Mouse (Mus musculus): ENCODE results near the gene C77080. TPM values are rescaled to one million over a fixed set of nuclear protein-coding genes. Genes with fewer than 3 reads are reported as not detected.

C77080 gene
- polyA plus RNA-seq, 1 experiment from 2014 or later = 7.2 TPM

DNA sequence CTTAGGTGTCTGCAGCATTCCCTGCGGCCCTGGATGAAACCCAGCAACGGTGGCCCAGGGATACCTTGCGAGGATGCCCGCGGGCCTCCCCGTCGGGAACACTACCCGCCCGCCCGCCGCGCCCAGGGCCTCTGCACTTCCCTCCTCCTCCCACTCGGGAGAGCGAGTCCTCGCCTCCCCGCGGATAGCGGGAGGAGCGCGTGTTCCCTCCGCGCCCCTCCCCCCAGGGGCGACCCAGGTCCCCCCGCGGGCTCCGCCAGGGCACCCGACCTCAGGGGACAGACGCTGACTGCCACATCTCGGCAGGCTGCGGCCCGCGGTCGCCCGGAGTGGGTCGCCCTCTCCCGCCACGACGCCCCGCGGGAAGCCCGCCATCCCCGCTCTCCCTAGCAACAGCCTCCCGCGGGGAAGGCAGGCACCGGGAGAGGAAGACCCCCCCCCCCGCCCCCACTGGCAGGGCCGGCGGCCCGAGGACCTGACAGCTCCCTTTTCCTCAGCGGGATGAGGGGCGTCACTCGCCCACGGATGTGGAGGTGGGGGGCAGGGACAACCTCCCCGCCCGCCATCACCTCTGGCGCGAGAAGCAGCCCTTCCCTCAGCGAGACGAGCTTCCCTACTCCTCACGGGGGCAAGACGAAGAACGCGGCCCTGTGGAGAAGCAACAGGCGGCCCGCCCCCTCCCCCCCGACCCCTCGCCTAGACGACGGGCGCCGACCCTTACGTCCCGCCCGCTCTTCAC, 72.2 kb downstream of the C77080 start:
- peak overlapping the region; percentile 59 for H3K4me2 ChIP-seq (ENCODE audit: low read length)
- H3K36me3 ChIP-seq (ENCODE audit: control insufficient read depth, insufficient read depth, low read length) = 0 out of 2 replicates have a peak, but pooled peaks cover 3% of the 10 kb centered on the region
- H3K4me3 ChIP-seq (ENCODE audit: low read depth, low read length) = peak overlapping the region; percentile 55
- peak overlapping the region; percentile 54 for H3K9ac ChIP-seq (ENCODE audit: low read length)
- ATAC-seq (replicated peaks; ENCODE audit: low FRiP score, low TSS enrichment, low read depth) (peak; percentile 72; the same call in 1 of the 2 replicates), DNase-seq (ENCODE audit: low spot score) (no peak)
- WGBS = under 1% methylated on average over 53 of the region's 74 CpGs
- H3K9me3 ChIP-seq (ENCODE audit: control insufficient read depth, low read length) = no peaks in the 10 kb centered on the region
- H3K4me1 ChIP-seq (replicated peaks; ENCODE audit: control insufficient read depth, insufficient read depth, low read length) = peaks cover 25% of the 10 kb centered on the region
- H3K27ac ChIP-seq (ENCODE audit: low read depth) = peak overlapping the region; percentile 89
- H3K27me3 ChIP-seq (replicated peaks; ENCODE audit: control insufficient read depth, insufficient read depth, low read length) = no peaks in the 10 kb centered on the region

DNA sequence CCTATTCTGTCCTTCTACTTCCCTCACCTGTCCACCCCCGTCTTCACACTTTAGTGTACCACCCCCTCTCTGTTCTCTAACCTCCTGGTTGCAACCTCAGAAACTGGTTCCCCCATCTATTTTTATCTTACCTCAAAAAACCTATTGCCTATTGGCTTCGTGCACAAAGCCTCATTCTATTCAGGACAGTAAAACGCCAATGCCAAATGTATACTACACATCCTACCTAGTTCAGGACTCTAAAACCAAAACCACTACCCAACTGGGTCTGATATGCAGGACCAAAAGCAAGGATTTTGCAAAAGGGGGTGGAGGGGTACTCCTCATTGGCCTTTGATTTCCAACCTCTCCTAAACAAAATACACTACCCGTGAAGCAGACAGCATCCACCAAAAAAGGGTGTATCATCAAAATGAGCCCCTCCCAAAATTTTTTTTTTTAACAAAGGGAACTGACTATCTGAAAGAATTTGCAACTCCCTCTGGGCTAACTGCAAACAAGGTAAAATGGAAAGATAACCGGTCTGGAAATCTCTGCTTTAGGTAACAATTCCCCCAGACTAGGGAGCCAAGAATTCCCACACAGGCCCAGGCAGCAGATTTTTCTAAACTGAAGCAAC, 73.1 kb downstream of the C77080 start:
- Histone ChIP-seq H3K36me3 (ENCODE audit: control insufficient read depth, insufficient read depth, low read length) (no peaks in the 10 kb centered on the region; the same call in 1 of the 2 replicates), H3K27ac (ENCODE audit: low read depth) (peak overlapping the region; percentile 89; the same call in 1 of the 2 replicates), H3K4me1 (replicated peaks; ENCODE audit: control insufficient read depth, insufficient read depth, low read length) (peaks cover 25% of the 10 kb centered on the region), H3K9ac (ENCODE audit: low read length) (peak overlapping the region; percentile 54), H3K4me2 (ENCODE audit: low read length) (peak overlapping the region; percentile 59), H3K4me3 (ENCODE audit: low read depth, low read length) (peak overlapping the region; percentile 55), H3K9me3 (ENCODE audit: control insufficient read depth, low read length) (no peaks in the 10 kb centered on the region), H3K27me3 (replicated peaks; ENCODE audit: control insufficient read depth, insufficient read depth, low read length) (no peaks in the 10 kb centered on the region)
- DNase-seq (ENCODE audit: low spot score) = peak; percentile 46
- no peak for ATAC-seq (replicated peaks; ENCODE audit: low FRiP score, low TSS enrichment, low read depth)
- 37% methylated on average over 5 of the region's 5 CpGs for WGBS

DNA sequence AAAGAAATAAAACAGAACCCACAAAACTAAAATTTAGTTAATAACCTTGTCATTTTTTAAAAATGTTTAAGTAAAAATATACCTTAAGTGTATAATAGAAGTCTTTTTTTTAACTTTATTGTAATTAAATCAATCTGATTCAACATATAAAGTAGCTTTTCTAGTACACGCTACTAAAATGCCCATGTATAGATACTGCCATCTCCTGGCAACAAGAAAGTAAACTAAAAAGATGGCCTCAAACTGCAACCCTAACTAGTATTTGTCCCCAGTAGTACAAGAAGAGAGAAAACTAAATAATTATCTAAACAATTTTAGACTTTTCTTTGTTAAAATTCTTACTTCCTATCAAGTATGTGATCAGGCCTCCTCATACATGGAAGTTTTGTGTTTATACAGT, 81.6 kb downstream of the C77080 start:
- peaks cover 65% of the 10 kb centered on the region for H3K36me3 ChIP-seq (ENCODE audit: control insufficient read depth, insufficient read depth, low read length)

DNA sequence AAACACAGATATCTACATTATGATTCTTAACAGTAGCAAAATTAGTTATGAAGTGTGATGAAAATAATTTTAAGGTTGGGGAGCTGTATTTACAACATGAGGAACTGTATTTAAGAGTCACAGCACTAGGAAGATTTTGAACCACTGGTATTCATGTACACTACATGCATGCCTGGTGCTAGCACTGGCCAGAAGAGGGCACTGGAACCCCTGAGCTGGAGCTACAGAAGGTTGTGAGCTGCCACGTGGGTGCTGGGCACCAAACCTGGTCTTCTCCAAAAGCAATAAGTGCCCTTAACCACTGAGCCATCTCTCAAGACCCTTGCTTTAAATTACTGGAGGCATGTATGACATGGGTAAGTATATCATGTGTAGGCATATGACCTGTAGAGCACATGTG, 88.7 kb downstream of the C77080 start:
- WGBS = 70% methylated on average over 1 of the region's 1 CpGs
- peaks cover 81% of the 10 kb centered on the region for H3K36me3 ChIP-seq (ENCODE audit: control insufficient read depth, insufficient read depth, low read length)
- no peaks in the 10 kb centered on the region for H3K4me1 ChIP-seq (replicated peaks; ENCODE audit: control insufficient read depth, insufficient read depth, low read length)
- no peaks in the 10 kb centered on the region for H3K9me3 ChIP-seq (ENCODE audit: control insufficient read depth, low read length)
- ATAC-seq (replicated peaks; ENCODE audit: low FRiP score, low TSS enrichment, low read depth) (no peak), DNase-seq (ENCODE audit: low spot score) (no peak)
- no peaks in the 10 kb centered on the region for H3K27me3 ChIP-seq (replicated peaks; ENCODE audit: control insufficient read depth, insufficient read depth, low read length)
- H3K9ac ChIP-seq (ENCODE audit: low read length) = no peak overlapping the region
- H3K4me2 ChIP-seq (ENCODE audit: low read length) = no peak overlapping the region
- no peak overlapping the region for H3K4me3 ChIP-seq (ENCODE audit: low read depth, low read length)
- no peak overlapping the region for H3K27ac ChIP-seq (ENCODE audit: low read depth)

More for the DNA sequence above, 81.6 kb downstream of the C77080 start:
- no peak overlapping the region for H3K4me2 ChIP-seq (ENCODE audit: low read length)
- no peaks in the 10 kb centered on the region for H3K27me3 ChIP-seq (replicated peaks; ENCODE audit: control insufficient read depth, insufficient read depth, low read length)
- H3K9ac ChIP-seq (ENCODE audit: low read length) = no peak overlapping the region
- no peak for ATAC-seq (replicated peaks; ENCODE audit: low FRiP score, low TSS enrichment, low read depth)
- WGBS = 74% methylated on average over 1 of the region's 1 CpGs
- DNase-seq (ENCODE audit: low spot score) = no peak
- no peaks in the 10 kb centered on the region for H3K4me1 ChIP-seq (replicated peaks; ENCODE audit: control insufficient read depth, insufficient read depth, low read length)
- no peaks in the 10 kb centered on the region for H3K9me3 ChIP-seq (ENCODE audit: control insufficient read depth, low read length)
- H3K4me3 ChIP-seq (ENCODE audit: low read depth, low read length) = no peak overlapping the region
- H3K27ac ChIP-seq (ENCODE audit: low read depth) = no peak overlapping the region

Small RNA genes within 50 kb of the gene (microRNA-seq; reads per million reads assigned to microRNA genes)
- not detected for gene Gm22994

Other genes with a start within 250 kb of the C77080 start
- 7.4 and 8.4 TPM in 2 replicates for gene Rnf19b, start 203.1 kb downstream of the C77080 start, polyA plus RNA-seq (2014; fragmentation: Nextera tagmentation; extraction: Ambion mirVana)
- 32.2 and 45.9 TPM in 2 replicates for gene Tmem54, start 155.9 kb downstream of the C77080 start, polyA plus RNA-seq (2014; fragmentation: Nextera tagmentation; extraction: Ambion mirVana)
- 2.2 and 2.7 TPM in 2 replicates for gene Hpca, start 139.4 kb downstream of the C77080 start, polyA plus RNA-seq (2014; fragmentation: Nextera tagmentation; extraction: Ambion mirVana)
- gene Fndc5, start 124.4 kb downstream of the C77080 start, polyA plus RNA-seq (2014; fragmentation: Nextera tagmentation; extraction: Ambion mirVana) = 1.7 and 2.4 TPM in 2 replicates
- gene S100pbp, start 71.7 kb downstream of the C77080 start, polyA plus RNA-seq (2014; fragmentation: Nextera tagmentation; extraction: Ambion mirVana) = 14.6 and 19.5 TPM in 2 replicates
- gene Yars, start 71.6 kb downstream of the C77080 start, polyA plus RNA-seq (2014; fragmentation: Nextera tagmentation; extraction: Ambion mirVana) = 92.9 and 97.2 TPM in 2 replicates
- gene Sync, start 26.2 kb upstream of the C77080 start, polyA plus RNA-seq (2014; fragmentation: Nextera tagmentation; extraction: Ambion mirVana) = 1.3 and 2.1 TPM in 2 replicates
- 333 and 352 TPM in 2 replicates for gene Rbbp4, start 74.0 kb upstream of the C77080 start, polyA plus RNA-seq (2014; fragmentation: Nextera tagmentation; extraction: Ambion mirVana)
- 46.9 and 51.3 TPM in 2 replicates for gene Zbtb8os, start 74.3 kb upstream of the C77080 start, polyA plus RNA-seq (2014; fragmentation: Nextera tagmentation; extraction: Ambion mirVana)
- 7.6 and 11.1 TPM in 2 replicates for gene Zbtb8a, start 116.7 kb upstream of the C77080 start, polyA plus RNA-seq (2014; fragmentation: Nextera tagmentation; extraction: Ambion mirVana)
- 1.7 TPM in 2 replicates for gene Zbtb8b, start 179.4 kb upstream of the C77080 start, polyA plus RNA-seq (2014; fragmentation: Nextera tagmentation; extraction: Ambion mirVana)
- 21.8 and 24.6 TPM in 2 replicates for gene Bsdc1, start 200.2 kb upstream of the C77080 start, polyA plus RNA-seq (2014; fragmentation: Nextera tagmentation; extraction: Ambion mirVana)
- gene Tssk3, start 229.6 kb upstream of the C77080 start, polyA plus RNA-seq (2014; fragmentation: Nextera tagmentation; extraction: Ambion mirVana) = not detected in 2 replicates
- gene Fam229a, start 229.8 kb upstream of the C77080 start, polyA plus RNA-seq (2014; fragmentation: Nextera tagmentation; extraction: Ambion mirVana) = 0.47 TPM in 1 of 2 replicates, not detected in the other